Mouse (Mus musculus) MEL (cell line): ENCODE results near the gene Aco1. TPM values are rescaled to one million over a fixed set of nuclear protein-coding genes. Genes with fewer than 3 reads are reported as not detected.
A peak's percentile ranks its signal among the peaks of the same experiment; 100 is the strongest.
"Not testable (repeated sequence)": the region's sequence is repeated elsewhere in the genome, so short reads cannot be mapped to it uniquely, and the experiment has no call there.

Experiments used
- DNase-seq: peaks from one replicate; pipeline ENCODE4 v3.0.0; 2011; ENCODE audit warnings: low read depth, low spot score
- H3K27ac ChIP-seq: 2 replicates; pipeline ENCODE4 v1.5.1; 2012; ENCODE audit warnings: low read depth, mild to moderate bottlenecking, control low read depth, low read length, moderate library complexity; ENCODE audit not compliant: control insufficient read depth
- H3K27me3 ChIP-seq, 2 experiments: fragments of 150-350 bp in 1 of 2; sonication (generic) in 1 of 2; 2 replicates each; pipeline ENCODE4 v1.6.1; 2012; ENCODE audit warnings: low read length in 2 of 2, mild to moderate bottlenecking in 2 of 2, improper control_type of control experiment in 1 of 2, moderate library complexity in 1 of 2; ENCODE audit not compliant: insufficient read depth in 2 of 2, control insufficient read depth in 1 of 2
- H3K36me3 ChIP-seq, 2 experiments: 2 replicates each; pipeline ENCODE4 v1.6.1; 2012 to 2014; ENCODE audit warnings: low read length in 2 of 2, improper control_type of control experiment in 1 of 2, inconsistent platforms in 1 of 2, mild to moderate bottlenecking in 1 of 2; ENCODE audit not compliant: insufficient read depth in 2 of 2, control insufficient read depth in 1 of 2
- H3K4me1 ChIP-seq, 2 experiments: fragments of 150-350 bp in 1 of 2; sonication (generic) in 1 of 2; 2 replicates each; pipeline ENCODE4 v1.6.1; 2012; ENCODE audit warnings: low read length in 2 of 2, improper control_type of control experiment in 1 of 2, mild to moderate bottlenecking in 1 of 2; ENCODE audit not compliant: insufficient read depth in 2 of 2, control insufficient read depth in 1 of 2
- H3K4me3 ChIP-seq, 2 experiments: fragments of 150-350 bp in 1 of 2; sonication (generic) in 1 of 2; 2 replicates each; pipeline ENCODE4 v1.5.1; 2012; ENCODE audit warnings: low read depth in 2 of 2, low read length in 2 of 2, mild to moderate bottlenecking in 2 of 2, moderate library complexity in 2 of 2, control low read depth in 1 of 2, improper control_type of control experiment in 1 of 2; ENCODE audit not compliant: control insufficient read depth in 1 of 2, insufficient read depth in 1 of 2
- H3K79me2 ChIP-seq: 2 replicates; pipeline ENCODE4 v1.6.1; 2012; ENCODE audit warnings: mild to moderate bottlenecking, low read length, moderate library complexity; ENCODE audit not compliant: control insufficient read depth, poor library complexity, insufficient read depth
- H3K9ac ChIP-seq: 2 replicates; pipeline ENCODE4 v1.6.1; 2012; ENCODE audit warnings: low read depth, mild to moderate bottlenecking, control low read depth, low read length, moderate library complexity; ENCODE audit not compliant: control insufficient read depth, poor library complexity, severe bottlenecking
- H3K9me3 ChIP-seq: fragments of 150-350 bp; sonication (generic); replicated peaks from 2 replicates; pipeline ENCODE4 v1.6.1; 2012; ENCODE audit warnings: mild to moderate bottlenecking, low read length, improper control_type of control experiment, moderate library complexity; ENCODE audit not compliant: insufficient read depth
- BHLHE40 ChIP-seq: IDR thresholded peaks from 2 replicates; pipeline ENCODE4 v1.6.1; 2012; ENCODE audit warnings: low read depth, mild to moderate bottlenecking, inconsistent platforms, low read length, improper control_type of control experiment, borderline replicate concordance
- CHD1 ChIP-seq: IDR thresholded peaks from 2 replicates; pipeline ENCODE4 v1.6.1; 2012; ENCODE audit warnings: low read depth, mild to moderate bottlenecking, inconsistent platforms, low read length, improper control_type of control experiment
- CHD2 ChIP-seq: IDR thresholded peaks from 2 replicates; pipeline ENCODE4 v1.6.1; 2011; ENCODE audit warnings: low read length, improper control_type of control experiment
- ETS1 ChIP-seq: IDR thresholded peaks from 2 replicates; pipeline ENCODE4 v1.6.1; 2012; ENCODE audit warnings: low read depth, mild to moderate bottlenecking, inconsistent platforms, low read length, improper control_type of control experiment, moderate library complexity
- GATA1 ChIP-seq: IDR thresholded peaks from 2 replicates; pipeline ENCODE4 v1.6.1; 2011; ENCODE audit warnings: low read depth, low read length, improper control_type of control experiment
- HCFC1 ChIP-seq: IDR thresholded peaks from 2 replicates; pipeline ENCODE4 v1.6.1; 2012; ENCODE audit warnings: low read depth, mild to moderate bottlenecking, inconsistent platforms, low read length, improper control_type of control experiment, moderate library complexity
- MEF2A ChIP-seq: IDR thresholded peaks from 2 replicates; pipeline ENCODE4 v1.6.1; 2014; ENCODE audit warnings: low read depth, mild to moderate bottlenecking, inconsistent platforms, low read length, improper control_type of control experiment; ENCODE audit not compliant: poor library complexity, insufficient replicate concordance, severe bottlenecking; ENCODE audit errors: extremely low read depth
- MXI1 ChIP-seq: IDR thresholded peaks from 2 replicates; pipeline ENCODE4 v1.6.1; 2011; ENCODE audit warnings: mild to moderate bottlenecking, low read depth, low read length, improper control_type of control experiment
- MYB ChIP-seq: IDR thresholded peaks from 2 replicates; pipeline ENCODE4 v1.6.1; 2011; ENCODE audit warnings: mild to moderate bottlenecking, low read depth, low read length, improper control_type of control experiment
- NELFE ChIP-seq: IDR thresholded peaks from 2 replicates; pipeline ENCODE4 v1.6.1; 2011; ENCODE audit warnings: low read depth, low read length, improper control_type of control experiment
- POLR2AphosphoS2 ChIP-seq: IDR thresholded peaks from 2 replicates; pipeline ENCODE4 v1.6.1; 2011; ENCODE audit warnings: low read length, improper control_type of control experiment
- RAD21 ChIP-seq: IDR thresholded peaks from 2 replicates; pipeline ENCODE4 v1.6.1; 2011; ENCODE audit warnings: mild to moderate bottlenecking, low read depth, low read length, improper control_type of control experiment
- SMC3 ChIP-seq: IDR thresholded peaks from 2 replicates; pipeline ENCODE4 v1.6.1; 2011; ENCODE audit warnings: low read depth, low read length, improper control_type of control experiment
- TBP ChIP-seq: IDR thresholded peaks from 2 replicates; pipeline ENCODE4 v1.8.0; 2011; ENCODE audit warnings: low read depth, low read length, improper control_type of control experiment
- TCF12 ChIP-seq: IDR thresholded peaks from 2 replicates; pipeline ENCODE4 v1.6.1; 2014; ENCODE audit warnings: low read depth, mild to moderate bottlenecking, inconsistent platforms, low read length, improper control_type of control experiment, moderate library complexity
- UBTF ChIP-seq: IDR thresholded peaks from 2 replicates; pipeline ENCODE4 v1.6.1; 2012; ENCODE audit warnings: low read depth, mild to moderate bottlenecking, inconsistent platforms, low read length, improper control_type of control experiment, moderate library complexity, borderline replicate concordance; ENCODE audit not compliant: insufficient read depth
- USF1 ChIP-seq: IDR thresholded peaks from 2 replicates; pipeline ENCODE4 v1.6.1; 2014; ENCODE audit warnings: low read depth, mild to moderate bottlenecking, inconsistent platforms, low read length, improper control_type of control experiment, moderate library complexity
- USF2 ChIP-seq, 2 experiments: IDR thresholded peaks; 2 replicates each; pipeline ENCODE4 v1.6.1; 2011 to 2012; ENCODE audit warnings: improper control_type of control experiment in 2 of 2, low read length in 2 of 2, borderline replicate concordance in 1 of 2, inconsistent platforms in 1 of 2, low read depth in 1 of 2, mild to moderate bottlenecking in 1 of 2; ENCODE audit not compliant: insufficient read depth in 1 of 2
- ZC3H11A ChIP-seq: IDR thresholded peaks from 2 replicates; pipeline ENCODE4 v1.6.1; 2012; ENCODE audit warnings: low read depth, mild to moderate bottlenecking, inconsistent platforms, low read length, improper control_type of control experiment
- ZKSCAN1 ChIP-seq: IDR thresholded peaks from 2 replicates; pipeline ENCODE4 v1.6.1; 2012; ENCODE audit warnings: low read depth, mild to moderate bottlenecking, inconsistent platforms, low read length, improper control_type of control experiment, moderate library complexity
- ZMIZ1 ChIP-seq: IDR thresholded peaks from 2 replicates; pipeline ENCODE4 v1.6.1; 2012; ENCODE audit warnings: low read depth, mild to moderate bottlenecking, inconsistent platforms, low read length, improper control_type of control experiment, moderate library complexity
- ZNF384 ChIP-seq: IDR thresholded peaks from 2 replicates; pipeline ENCODE4 v1.6.1; 2012; ENCODE audit warnings: low read depth, mild to moderate bottlenecking, inconsistent platforms, low read length, improper control_type of control experiment
- polyA plus RNA-seq, 2 experiments: library from polyadenylated mRNA; stranded (reverse) in 1 of 2; unstranded in 1 of 2; fragments of >175 nt in 1 of 2; fragments of >200 nt in 1 of 2; gene quantifications; 2 replicates each; pipeline versions ENCODE4 v1.2.1 to v1.2.4; 2012; ENCODE audit warnings: low replicate concordance in 2 of 2, low read depth in 1 of 2; ENCODE audit not compliant: insufficient read length in 2 of 2, insufficient read depth in 1 of 2, missing spikeins in 1 of 2
- total RNA-seq: library from RNA; depleted of rRNA; stranded (reverse); fragments of 300-350 nt; gene quantifications from 2 replicates; pipeline ENCODE4 v1.2.3, GENCODE M21; 2012

The Aco1 gene
- total and polyA plus RNA-seq, 3 experiments: 28.7 to 33.6 TPM; not detected in 1

DNA sequence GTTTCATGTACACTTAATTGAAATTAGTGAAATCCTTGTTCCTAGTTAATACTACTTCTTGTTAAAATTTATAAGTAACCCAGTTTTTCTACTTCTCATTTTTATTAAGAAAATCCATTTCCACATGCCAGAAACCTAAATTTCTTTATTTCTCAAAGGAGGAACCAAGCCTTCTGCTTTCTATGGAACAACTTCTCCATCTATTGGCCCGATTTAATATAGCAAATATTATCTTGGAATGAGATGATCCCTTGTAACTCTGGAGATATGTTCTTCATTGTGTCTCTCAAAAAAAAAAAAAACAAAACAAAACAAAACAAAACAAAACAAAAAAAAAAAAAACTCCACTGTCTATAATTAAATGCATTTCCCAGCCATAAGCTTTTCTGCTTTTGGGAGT lies 29.7 kb upstream of the Aco1 start:
- TF ChIP-seq MEF2A (no peak), ETS1 (no peak), MYB (no peak), RAD21 (peak; percentile 16)
- no peak overlapping the region for H3K27ac ChIP-seq
- H3K9ac ChIP-seq: no peak overlapping the region
- no peaks in the 10 kb centered on the region for H3K4me1 ChIP-seq
- H3K4me3 ChIP-seq: no peak overlapping the region
- no peaks in the 10 kb centered on the region for H3K36me3 ChIP-seq
- peaks cover 3 to 6% of the 10 kb centered on the region in 2 experiments for H3K27me3 ChIP-seq
- H3K9me3 ChIP-seq: no peaks in the 10 kb centered on the region
- H3K79me2 ChIP-seq: no peaks in the 10 kb centered on the region
- DNase-seq: no peak

DNA sequence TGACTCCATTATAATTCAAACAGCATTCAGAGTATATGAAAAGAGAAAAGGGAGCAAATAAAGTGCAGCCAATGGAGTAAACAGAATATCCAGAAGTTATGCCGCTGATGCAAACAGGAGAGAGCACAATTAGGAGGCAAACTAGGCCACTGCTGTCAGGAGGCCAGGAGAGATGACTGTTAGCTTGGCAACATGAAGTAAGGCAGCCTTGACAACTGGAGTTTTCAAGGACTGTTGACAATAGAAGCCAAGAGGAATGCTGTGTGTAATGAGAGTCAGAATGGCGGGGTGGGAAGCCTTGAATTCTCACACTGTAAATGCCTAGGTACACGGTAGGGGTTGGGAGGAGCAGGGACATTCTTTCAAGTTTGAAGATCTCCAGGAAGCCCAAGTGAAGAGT lies 21.7 kb upstream of the Aco1 start:
- Histone ChIP-seq H3K36me3 (no peaks in the 10 kb centered on the region), H3K79me2 (no peaks in the 10 kb centered on the region), H3K4me3 (no peak overlapping the region), H3K27ac (no peak overlapping the region), H3K9me3 (no peaks in the 10 kb centered on the region), H3K4me1 (no peaks in the 10 kb centered on the region), H3K27me3 (no peaks in the 10 kb centered on the region), H3K9ac (no peak overlapping the region)
- TF ChIP-seq TBP (no peak), USF2 (IDR thresholded peaks at IDR 0.05; ENCODE audit: borderline replicate concordance in 1 of 2, insufficient read depth in 1 of 2, low read depth in 1 of 2, low read length in 2 of 2) (no peak), ZC3H11A (no peak), GATA1 (no peak), CHD2 (no peak), RAD21 (no peak), BHLHE40 (no peak), SMC3 (no peak), UBTF (no peak), HCFC1 (no peak), ZNF384 (no peak), MXI1 (no peak), POLR2AphosphoS2 (no peak), USF1 (no peak), CHD1 (no peak), ZKSCAN1 (no peak), NELFE (no peak), TCF12 (no peak), ZMIZ1 (no peak)
- DNase-seq: no peak

GRCm38 (mm10) chr4:40122291-40122690 lies 20.6 kb upstream of the Aco1 start:
- H3K27ac ChIP-seq, H3K4me3 ChIP-seq, DNase-seq: not testable (repeated sequence)

More at GRCm38 (mm10) chr4:40122291-40122690, 20.6 kb upstream of the Aco1 start:
- H3K9me3 ChIP-seq, H3K4me1 ChIP-seq, H3K9ac ChIP-seq, H3K36me3 ChIP-seq, H3K79me2 ChIP-seq, H3K27me3 ChIP-seq: not testable (repeated sequence)
